Mouse (Mus musculus) ES-Bruce4 (cell line): ENCODE measurements at regions not wholly inside any gene's neighbourhood (a gene's known extent, or its start where the extent isn't known, plus 50 kb on each side); places are given as distances from the start of the nearest gene placed in this dataset.

Experiments
- EP300 ChIP-seq: IDR thresholded peaks from 2 replicates; pipeline ENCODE4 v1.6.1; 2011; ENCODE audit warnings: low read depth, low read length; ENCODE audit not compliant: insufficient read depth
- POLR2A ChIP-seq: IDR thresholded peaks from one replicate; pipeline ENCODE4 v1.8.1; 2011; ENCODE audit warnings: low read length; ENCODE audit not compliant: insufficient read depth

GRCm38 (mm10) chr12:92316285-92316684 is 467.3 kb upstream of the Sel1l start:
- TF ChIP-seq POLR2A (no peak), EP300 (no peak)
